Mouse (Mus musculus): Measurements from ENCODE around the gene Stac2.

GRCm38 (mm10) chr11:98027297-98027688 lies 26.0 kb downstream of the Stac2 start:
- no peak for TF ChIP-seq CTCF (IDR thresholded peaks at IDR 0.05; ENCODE audit: control insufficient read depth, insufficient read depth, insufficient replicate concordance, low read depth, low read length)
- no peak for TF ChIP-seq POLR2A (IDR thresholded peaks at IDR 0.05; ENCODE audit: control insufficient read depth, low read depth, low read length)
